Mouse (Mus musculus) limb, embryonic 11.5 days (tissue): ENCODE measurements around the gene Selenos. TPM values are rescaled to one million over a fixed set of nuclear protein-coding genes. Genes with fewer than 3 reads are reported as not detected.

Source experiments
- polyA plus RNA-seq: library from polyadenylated mRNA; unstranded; fragments of >200 nt; fragmentation: Nextera tagmentation; extraction: Ambion mirVana; gene quantifications from 2 replicates; pipeline ENCODE4 v1.2.1, GENCODE M21; 2014

Selenos gene
- polyA plus RNA-seq, 1 experiment from 2014 or later = 87.7 TPM

Other genes with a start within 250 kb of the Selenos start
- 5.3 and 6.4 TPM in 2 replicates for gene Pcsk6, start 217.9 kb upstream of the Selenos start, polyA plus RNA-seq
- gene Gm45213, start 36.0 kb upstream of the Selenos start, polyA plus RNA-seq = not detected in 2 replicates
- 271 and 274 TPM in 2 replicates for gene Snrpa1, start 20.6 kb upstream of the Selenos start, polyA plus RNA-seq
- 23.9 and 27.1 TPM in 2 replicates for gene Chsy1, start 29.9 kb downstream of the Selenos start, polyA plus RNA-seq